Mouse (Mus musculus) spleen, adult 12 weeks (tissue): ENCODE results near the gene Cuedc1.

Experiments used
- DNase-seq: peaks from one replicate; pipeline ENCODE4 v3.0.0; 2022; ENCODE audit warnings: low spot score

Cuedc1 gene

DNA sequence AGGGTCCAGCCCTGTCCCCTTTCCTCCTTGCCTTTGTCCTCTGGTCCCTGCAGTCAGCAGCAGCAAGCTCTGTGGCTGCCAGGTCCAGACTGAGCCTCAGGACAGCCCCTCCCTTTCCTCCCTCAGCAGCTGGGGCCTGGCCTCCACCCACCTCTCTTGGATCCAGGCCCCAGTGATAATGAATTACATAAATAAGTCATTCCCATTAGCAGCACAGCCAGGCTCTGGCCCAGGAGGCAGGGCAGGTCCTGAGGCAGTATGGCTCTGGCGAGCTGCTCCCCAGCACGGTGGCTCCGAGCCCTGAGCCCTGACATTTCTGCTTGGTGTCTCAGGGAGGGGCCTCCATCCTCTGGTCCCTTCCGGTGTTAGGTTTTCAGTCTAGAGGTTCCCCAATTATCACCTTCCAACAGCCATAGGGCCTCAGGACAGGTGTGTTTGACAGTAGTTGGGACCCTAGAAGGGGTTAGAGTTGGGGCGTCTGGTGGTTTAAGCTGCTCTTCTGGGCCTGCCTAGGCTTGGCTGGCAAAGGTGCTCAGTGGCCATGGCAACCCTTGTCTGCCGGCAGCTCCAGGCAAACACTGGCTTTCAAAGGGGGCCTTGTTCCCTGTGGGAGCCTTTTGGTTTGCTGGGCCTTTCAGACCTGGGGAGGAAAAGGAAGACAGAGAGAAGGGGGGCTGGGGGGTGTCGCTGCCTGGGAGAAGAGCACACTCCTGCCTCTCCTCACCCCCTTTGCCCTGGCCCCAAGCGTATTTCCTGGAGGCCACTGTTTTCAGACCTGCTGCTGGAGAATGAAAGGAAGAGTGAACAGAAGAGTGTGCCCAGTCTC is 21.2 kb downstream of the Cuedc1 start:
- DNase-seq: no peak

DNA sequence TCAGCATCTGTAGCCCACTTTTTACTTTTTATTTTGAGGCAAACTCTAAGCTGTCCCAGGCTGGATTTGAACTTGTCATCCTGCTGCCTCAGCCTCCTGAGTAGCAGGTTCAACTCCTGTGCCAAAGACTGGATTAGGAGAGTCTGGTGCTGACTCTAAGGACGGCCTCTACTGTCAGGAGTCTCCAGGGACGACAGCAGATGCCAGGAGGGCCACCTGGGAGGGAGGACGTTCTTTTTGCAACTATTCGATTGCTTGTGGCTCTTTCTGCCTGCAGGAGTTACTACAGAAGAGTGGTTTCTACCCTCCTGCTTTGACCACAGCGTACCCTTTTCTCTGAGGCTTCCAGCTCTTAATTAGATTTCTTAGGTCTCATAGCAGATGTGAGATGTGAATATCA is 24.7 kb downstream of the Cuedc1 start:
- DNase-seq: no peak

DNA sequence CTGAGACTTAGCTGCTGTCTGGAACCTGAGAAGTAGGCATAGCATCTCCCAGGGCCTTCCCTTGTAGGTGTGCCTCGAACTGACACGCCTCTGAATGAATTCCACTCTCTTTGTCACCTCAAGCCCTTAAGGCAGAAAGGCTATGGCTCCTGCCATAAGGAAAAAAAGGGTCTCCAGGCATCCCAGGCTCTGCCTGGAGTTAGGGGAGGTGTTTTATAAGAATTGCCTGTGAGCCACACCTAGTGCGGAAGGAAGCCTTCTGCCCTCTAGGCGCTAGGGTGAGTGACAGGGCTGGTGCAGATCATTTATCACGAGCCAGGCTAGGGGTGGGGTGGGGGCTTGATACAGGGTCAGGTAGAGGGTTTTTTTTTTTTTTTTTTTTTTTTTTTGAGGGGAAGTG is 25.2 kb downstream of the Cuedc1 start:
- no peak for DNase-seq

DNA sequence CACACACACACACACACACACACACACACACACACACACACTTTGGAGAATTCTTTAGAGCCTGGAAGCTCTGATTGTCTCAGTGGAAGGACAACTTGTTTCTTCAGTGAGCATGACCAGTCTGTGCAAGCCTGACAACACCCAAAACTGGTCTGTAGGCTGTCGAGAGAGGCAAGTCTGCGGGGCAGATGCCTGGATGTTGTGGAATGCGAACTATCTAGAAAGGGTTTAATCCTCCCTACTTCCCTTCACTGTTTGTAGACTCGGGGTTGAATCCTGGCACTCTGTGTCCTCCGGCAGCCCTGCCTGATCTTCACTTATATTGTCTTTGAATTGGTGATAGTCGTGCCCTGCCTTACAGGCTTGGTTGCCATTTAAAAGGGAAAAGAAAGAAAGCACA is 25.9 kb downstream of the Cuedc1 start:
- DNase-seq: no peak

DNA sequence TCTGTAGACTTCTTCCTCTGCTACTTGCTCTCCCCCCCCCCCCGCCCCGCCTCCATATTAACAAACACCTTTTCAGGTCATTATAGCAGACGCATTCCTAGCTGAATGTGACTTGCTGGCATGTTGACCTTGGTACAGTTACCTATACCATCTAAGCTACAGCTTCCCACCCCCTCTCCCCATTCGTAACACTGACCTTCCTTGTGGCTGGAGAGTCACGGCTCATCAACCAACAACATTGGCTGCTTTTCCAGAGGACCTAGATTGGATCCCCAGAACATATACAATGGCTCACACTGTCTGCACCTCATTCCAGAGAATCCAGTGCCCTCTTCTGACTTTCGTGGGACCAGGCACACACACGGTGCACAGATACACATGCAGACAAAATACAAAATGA is 27.6 kb downstream of the Cuedc1 start:
- DNase-seq: no peak

DNA sequence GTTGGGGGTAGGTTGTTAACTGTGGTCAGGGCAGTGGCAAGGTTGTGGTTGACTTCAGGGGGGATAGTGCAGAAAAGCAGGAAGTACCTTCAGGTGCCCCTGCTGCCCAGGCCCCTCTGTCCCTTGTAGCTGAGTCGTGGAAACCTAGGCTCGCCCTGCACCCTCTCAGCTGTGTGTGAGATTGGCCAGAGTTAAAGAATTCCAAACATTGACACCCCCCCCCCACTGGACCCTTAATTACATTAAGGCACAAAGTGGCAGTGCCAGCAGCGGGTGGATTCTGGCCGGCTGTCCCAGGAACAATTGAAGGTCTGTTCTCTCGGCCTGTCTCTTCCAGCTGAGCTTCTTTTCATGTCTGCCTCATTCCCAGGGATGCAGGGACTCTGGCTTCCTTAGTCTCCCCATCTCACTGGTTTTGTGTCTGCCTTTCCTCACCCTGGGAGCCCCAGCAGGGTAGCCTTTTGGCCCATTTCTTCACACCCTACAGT is 28.5 kb downstream of the Cuedc1 start:
- no peak for DNase-seq

DNA sequence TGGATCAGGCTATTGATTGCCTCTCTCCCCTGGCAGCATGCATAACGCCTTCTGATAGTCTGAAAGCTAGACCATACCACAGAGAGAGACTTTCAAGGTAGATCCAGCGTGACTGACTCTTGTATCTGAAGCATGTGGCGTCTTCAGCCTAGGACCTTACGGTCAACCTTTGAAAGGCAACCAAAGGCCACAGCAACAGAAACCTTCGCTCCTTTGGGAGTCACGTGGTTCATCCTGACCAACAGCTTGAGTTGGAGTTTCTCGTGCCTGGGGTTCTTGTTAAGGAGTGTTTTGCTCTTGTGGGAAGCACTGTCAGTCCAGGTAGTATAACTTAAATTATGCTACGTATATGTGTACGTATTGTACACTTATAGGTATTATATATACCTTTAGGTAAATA is 30.6 kb downstream of the Cuedc1 start:
- DNase-seq: no peak

DNA sequence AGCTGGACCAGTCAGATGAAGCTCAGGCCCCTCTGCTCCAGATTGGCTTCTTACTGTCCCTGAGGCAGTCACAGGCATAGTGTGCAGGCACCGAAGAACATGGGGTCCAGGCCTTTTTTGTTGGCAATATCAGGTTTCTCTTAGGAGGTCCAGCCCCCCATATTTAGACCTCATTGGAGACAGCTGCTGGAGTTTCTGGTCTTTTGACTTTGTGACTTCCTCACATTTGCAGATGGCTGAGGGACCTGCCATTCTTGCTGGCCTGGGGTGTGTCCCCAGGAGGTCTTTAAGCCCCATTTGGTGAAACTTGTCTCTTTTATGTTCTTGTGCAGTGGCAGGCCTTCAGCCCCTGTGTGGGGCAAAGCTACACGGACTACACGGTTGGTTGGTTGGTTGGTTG is 31.4 kb downstream of the Cuedc1 start:
- no peak for DNase-seq

DNA sequence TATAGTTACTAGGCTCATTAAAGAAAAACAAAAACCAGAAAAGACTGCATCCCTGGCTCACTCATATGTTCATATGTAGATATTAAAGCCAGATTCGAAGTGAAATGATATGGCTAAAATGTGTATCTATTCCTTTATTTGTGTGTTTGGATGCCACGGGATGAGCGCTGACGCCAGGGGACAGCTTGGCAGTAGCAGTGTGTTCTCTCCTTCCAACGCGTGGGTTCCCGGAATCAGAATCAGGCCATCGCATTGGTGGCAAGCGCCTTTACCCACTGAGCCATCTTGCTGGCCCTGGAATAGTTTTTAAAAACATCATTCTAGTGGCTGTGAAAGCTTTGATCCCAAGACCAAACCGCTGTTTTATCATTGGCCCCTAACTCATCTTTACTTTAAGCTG is 32.1 kb downstream of the Cuedc1 start:
- no peak for DNase-seq

DNA sequence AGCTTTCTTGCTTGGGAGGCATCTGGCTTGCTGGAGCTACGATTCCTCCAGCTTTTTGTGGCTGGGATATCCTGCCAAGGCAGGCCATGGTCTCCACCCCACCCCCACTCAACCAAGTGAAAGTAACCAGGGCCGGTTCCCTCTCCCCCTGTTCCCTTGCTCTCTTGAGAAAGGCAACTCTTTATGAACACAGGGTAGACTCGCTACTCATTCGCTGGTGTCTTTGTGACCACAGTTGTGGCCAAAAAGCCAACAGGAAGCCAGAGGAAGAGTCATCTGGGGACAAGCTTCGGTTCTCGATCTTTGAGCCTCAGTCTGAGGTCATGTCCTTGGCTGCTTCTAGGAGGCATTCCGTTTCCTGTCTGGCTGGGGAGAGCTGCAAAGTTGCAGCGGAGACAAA is 34.0 kb downstream of the Cuedc1 start:
- DNase-seq: no peak

DNA sequence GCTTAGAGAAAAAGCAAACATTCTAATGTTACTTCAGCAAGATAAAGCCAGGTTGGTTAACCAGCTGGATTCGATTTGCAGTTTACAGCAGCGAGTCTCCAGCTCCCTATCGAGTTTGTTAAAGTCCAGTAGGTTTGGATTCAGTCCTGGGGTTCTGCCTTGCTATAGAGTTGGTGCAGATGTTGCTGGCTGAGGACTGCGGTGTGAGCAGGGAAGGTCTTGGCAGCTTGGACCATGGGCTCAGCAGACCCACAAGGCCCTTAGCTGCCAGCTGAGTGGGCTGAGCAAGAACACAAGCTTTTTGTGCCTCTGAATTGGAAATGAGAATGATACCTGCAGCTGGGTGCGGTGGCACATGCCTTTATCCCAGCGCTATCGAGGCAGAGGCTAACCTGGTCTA is 37.4 kb downstream of the Cuedc1 start:
- no peak for DNase-seq

DNA sequence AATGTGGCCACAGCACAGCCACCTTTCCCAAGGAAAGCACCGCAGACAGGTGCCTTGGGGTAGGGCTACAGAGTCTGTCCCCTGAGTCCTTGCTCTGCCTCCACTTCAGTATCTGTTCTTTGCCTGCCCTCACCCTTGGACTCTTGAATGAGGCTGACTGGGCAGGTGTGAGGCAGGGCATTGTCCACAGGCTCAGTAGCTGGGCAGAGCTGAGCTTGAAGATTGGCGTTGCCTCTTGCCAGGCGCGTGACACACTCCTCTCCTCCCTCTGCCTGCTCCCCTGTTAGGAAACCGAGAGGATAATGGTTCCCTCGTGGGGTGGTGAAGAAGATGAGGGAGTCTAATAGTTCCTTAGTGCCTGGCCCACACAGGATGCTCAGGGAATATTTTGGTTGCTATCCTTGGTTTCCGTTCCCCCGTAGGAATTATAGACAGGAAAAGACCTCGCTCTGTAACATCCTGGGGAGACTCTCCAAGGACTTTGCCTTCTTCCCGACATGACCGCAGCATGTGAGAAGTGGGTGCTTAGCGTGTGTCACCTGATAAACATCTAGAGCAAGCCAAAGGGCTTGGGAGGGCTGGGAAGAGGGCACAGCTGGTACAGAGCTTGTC is 40.1 kb downstream of the Cuedc1 start:
- DNase-seq: no peak

DNA sequence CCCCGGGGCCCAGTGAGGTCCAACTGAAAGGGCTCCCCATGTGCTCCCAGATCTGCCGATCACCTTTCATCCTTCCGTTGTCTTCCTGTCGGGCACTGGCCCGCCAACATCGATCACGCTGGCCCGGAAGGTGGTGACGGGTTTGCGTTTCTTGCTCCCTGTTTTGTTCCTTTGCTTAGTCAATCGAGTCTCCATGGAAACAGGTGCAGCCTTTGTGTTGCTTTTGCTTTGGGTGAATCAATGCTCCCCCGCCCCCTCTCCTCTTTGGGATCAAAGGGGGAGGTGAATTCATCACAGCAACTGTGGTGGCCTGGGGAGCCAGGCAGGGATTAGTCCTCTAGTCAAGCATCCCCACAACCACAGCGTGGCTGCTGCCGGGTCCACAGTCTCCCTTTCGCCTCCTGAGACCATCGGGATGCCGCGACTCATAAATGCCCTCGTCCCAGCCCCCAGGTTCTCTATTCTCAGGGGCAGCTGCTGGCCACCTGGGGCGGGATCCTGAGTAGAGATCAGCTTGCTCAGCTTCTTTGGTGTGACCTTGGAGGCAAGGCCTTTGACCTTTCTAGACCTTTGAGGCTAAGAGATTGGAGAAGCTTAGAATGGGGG is 41.5 kb downstream of the Cuedc1 start:
- no peak for DNase-seq

DNA sequence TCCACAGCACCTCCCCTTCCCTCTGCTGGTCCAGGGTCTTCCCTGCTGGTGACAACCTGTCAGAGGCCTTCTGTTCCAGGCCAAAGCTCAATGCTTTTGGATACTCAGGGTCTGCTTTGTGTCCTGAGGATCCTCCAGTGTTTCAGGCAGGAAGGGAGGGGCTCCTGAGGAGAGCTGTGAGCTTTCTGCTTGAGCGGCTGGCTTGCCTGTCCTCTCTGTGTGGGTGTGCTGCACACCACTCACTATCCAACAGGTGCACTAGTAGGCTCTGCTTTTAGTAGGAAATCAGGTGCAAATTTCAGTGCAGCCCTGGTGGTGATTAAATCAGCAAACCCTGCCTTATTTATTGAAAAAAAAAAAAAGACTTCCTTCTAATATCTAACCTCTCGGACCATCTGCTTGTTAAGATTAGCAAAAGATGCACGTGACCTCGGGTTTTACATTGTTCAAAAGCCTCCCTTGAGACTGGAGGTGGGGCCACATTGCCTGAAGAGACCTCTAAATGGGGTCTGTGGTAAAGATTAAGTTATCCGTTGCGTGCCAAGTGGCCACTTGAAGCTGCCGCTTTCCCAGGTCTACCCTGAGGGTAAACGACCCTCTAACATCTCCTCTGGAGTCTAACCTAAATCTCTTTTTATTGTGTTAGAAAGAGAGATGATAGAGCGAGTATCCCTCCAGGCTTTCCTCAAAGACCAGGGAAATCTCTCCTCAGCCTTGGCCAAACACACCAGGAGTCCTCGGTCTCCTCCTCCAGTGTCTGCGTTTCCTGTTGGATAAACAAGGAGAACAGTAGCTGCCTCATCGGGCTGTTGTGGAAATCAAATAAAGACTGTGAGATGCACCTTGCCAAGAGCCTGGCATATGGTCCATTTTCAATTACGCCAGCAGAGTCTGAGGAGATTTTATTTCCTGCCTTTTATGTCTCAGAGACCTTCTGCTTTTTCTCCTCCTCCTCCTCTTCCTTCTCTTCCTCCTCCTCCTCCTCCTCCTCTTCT is 42.5 kb downstream of the Cuedc1 start:
- no peak for DNase-seq

DNA sequence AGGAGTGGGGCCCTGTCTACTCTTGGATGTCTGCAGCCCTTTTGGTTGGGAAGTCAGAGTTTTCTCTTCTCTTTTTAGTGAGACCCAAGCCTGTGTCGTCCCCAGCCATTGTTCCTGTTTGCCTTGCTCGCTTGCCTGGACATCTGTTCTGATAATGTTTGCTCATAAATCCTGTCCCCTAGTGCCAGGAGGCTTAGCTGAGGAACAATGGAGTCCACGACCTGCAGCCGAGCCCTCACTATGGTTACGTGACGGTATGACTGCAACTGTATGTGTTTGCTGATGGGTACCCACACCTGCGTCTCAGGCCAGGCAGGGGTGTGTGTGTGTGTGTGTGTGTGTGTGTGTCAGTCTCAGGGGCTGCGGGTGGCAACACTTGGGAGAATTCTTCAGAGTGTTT is 44.5 kb downstream of the Cuedc1 start:
- DNase-seq: no peak

DNA sequence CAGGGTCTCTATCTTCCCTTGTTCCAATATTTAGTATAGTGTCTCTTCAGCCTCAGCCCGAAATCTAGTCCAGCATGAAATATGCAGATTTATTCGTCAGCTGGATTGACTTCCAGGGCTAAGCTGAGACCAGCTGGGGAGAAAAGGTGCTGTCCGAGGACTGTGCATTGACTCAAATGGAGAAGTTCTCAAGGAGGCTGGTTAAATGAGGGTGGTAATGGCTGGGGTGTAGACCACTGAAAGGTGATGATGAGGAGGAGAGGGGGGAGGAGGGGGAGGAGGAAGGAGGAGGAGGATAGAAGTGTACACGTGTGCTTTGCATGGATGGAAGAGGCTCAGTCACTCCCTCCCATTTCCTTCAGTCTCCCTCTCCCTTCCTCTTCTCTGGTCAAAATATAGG is 46.2 kb downstream of the Cuedc1 start:
- no peak for DNase-seq

DNA sequence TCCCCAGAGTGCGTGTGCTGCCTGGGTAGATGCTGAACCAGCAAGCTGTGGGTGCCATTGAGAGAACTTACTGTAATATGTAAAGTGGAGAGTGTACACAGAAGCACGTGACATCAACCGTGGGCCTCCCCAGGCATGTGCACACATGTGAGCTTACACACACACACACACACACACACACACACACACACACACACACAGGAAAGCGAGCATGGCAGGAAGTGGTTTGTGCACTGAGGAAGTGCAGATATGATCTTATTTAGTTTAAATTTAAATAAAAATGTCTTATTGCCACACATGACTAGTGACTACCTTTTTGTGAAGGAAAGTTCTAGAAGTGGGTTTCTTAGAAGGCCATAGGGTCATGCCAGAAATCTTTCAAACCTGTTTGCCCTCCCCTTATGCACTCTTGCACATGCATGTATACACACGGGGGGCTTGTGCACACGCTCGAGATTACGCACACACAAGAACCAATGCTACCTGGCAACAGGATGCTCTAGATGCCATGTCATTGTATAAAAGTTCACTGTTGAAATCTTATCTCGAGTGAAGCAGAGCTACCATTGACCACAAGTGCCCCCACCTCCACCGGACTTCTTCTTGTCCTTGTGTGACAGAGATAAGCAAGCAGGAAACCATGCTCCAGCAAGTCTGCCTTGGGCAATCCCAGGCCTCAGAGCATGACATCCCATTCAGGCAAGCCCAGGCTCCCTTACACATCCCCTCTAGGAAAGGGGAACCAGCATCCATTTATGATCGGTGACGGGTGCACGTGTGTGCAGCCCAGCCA is 47.6 kb downstream of the Cuedc1 start:
- DNase-seq: peak; percentile 49

DNA sequence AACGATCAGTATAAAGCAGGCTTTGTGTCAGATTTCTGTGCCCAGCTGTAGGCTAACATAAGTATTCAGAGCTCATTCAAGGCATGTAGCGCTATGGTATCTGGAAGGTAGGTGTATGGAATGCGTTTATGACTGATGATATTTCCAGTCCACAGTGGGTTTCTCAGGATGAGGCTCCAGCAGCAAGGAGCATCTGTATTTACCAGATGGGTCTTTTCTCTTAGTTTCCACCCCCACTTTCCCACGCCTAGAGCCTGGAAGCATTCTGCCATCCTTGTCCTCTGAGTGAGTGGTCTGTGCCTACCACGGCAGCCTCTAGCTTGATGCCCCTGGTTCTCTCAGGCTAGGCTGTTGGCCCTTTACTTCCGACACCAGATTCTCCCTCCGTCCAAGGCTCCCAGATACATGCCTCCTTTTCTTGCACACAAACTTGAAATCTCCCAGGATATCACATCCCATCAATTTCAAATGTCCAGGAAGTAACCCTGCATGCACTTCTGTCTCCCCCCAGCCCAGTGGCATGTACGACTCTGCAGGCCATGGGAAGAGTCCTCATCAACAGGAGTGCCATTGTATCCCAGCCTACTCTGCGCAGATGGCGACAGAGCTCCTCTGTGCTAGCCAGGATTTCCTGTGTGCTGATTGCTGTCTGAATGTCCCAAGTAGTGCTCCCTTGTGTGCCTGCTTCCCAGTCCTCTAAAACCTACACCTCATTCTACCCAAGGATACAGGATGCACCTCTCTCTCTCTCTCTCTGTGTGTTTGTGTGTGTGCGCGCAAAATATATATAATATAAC is 48.6 kb downstream of the Cuedc1 start:
- DNase-seq: no peak

DNA sequence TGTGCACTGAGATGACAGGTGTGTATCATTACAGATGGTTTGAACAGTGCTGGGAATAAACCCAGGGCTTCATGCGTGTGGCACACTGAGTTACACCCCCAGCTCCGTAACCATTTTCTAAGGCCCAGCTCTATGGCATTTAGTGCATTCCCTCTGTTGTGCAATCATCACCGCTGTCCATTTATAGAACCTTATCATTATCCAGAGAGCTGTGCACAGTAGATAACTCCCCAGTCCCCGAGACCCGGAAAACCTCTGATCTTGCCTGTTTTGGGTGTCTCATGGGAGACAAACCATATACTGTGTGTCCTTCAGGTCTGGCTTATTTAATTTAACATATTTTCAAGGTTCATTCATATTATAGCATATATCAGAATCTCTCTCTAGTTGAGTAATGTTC is 49.5 kb downstream of the Cuedc1 start:
- no peak for DNase-seq

DNA sequence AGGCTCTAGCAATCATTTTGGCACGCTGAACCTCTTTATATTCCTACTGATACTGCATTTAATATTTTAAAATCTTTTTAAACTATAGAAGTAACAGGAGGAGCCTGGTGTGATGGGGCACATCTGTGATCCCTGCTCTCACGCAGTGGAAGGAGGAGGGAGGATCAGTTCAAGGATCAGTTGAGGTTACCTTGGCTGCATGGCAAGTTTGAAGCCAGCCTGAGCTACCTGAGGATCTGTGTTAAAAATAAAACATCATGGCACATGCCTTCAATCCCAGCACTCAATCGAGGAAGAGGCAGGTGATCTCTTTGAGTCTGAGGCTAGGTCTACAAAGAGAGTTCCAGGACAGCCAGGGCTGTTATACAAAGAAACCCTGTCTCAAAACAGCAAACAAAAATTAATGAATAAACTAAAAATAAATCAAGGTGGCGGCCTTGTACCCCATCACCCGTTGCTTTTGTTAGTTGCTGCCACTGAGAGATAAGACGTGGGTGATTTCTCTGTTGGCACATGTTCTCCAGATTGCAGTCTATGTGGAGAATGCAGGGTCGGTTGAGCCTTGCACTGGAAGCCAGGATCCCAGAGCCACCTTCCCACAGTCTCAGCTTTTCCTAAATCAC is 50.3 kb downstream of the Cuedc1 start:
- no peak for DNase-seq
